Mouse (Mus musculus): ENCODE data around the gene Dctn3. TPM values are rescaled to one million over a fixed set of nuclear protein-coding genes. Genes with fewer than 3 reads are reported as not detected.
"Not testable (repeated sequence)": the region's sequence is repeated elsewhere in the genome, so short reads cannot be mapped to it uniquely, and the experiment has no call there.

Dctn3 gene
- polyA plus RNA-seq, 1 experiment from 2014 or later, result 34.4 TPM

DNA sequence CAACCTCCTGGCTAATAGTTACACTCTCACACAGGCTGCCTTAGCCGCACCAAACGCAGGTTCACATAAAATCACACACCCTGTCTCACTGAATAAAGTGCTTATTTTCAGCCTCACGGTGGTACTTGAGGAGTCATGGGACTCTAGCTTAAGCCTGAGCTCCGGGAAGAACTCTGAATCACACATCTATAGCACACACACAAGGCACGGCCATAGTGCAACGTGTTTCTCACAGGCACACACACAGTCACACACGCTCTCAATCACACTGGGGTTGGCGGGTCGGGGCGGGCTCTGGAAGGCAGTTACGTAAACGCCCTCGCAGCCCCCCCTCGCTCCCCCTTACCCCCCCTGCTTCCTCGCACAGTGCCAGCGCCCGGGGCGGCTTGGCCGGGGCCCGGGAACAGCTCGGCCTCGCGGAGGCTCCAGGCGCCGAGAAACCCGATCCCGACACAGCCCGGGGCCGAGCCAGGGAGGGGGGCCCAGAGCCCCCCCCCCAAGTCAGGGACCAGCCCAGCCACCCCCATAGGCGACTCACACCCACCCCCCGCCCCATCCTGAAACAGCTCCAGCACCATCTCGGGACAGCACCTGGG lies 24.5 kb downstream of the Dctn3 start:
- not testable (repeated sequence) for H3K4me3 ChIP-seq (ENCODE audit: inconsistent target); H3K79me2 ChIP-seq (ENCODE audit: inconsistent target); H3K27ac ChIP-seq; H3K36me3 ChIP-seq (ENCODE audit: inconsistent target)
- WGBS (ENCODE audit: missing documents), result no CpG with 5 or more reads among the region's 32 CpGs

DNA sequence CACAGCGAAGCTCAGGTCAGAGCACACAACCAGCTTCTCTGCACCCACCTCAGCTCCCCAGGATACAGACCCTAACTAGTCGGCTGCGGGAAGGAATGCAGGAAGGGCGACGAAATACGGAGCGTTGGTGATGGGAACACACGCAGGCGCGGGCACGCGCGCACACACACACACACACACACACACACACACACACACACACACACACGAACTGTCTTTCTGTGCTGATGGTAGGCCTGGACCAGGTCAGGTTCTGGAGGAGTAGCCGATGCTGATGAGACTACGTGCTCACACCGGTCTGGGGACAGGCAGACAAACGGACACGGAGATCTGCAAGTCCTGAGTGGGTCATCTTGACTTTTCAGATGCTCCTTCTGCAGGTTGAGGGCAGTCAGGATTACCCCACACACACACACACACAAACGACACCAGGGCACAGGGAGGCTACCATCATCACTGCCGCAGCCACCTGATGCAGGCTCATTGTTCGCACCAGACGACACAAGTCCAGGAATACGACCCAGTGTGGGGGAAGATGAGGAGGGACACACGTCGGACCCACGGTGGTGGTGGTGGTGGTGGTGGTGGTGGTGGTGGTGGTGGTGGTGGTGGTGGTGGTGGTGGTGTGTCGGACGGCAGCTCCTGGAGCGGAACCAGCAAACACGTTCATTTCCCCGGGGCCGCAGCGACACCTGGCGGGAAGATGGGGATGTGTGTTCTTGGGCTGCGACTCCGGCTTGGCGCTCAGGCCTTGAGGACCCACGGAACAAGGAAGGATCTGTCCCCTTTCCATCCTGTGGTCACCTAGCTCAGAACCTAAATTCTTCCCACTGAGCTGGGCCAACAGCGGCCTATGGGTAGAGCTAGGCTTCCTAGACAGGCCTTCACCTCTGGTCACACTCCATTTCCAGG lies 25.8 kb downstream of the Dctn3 start, which contains the start of gene Cntfr:
TSS of gene Cntfr (minus strand) at position 160 of the 912 bp plus-strand sequence.
- 8% methylated on average over 5 of the region's 40 CpGs for whole genome bisulfite sequencing (ENCODE audit: missing documents)
- not testable (repeated sequence) for H3K36me3 ChIP-seq (ENCODE audit: inconsistent target); H3K4me3 ChIP-seq (ENCODE audit: inconsistent target); H3K27ac ChIP-seq; H3K79me2 ChIP-seq (ENCODE audit: inconsistent target)

DNA sequence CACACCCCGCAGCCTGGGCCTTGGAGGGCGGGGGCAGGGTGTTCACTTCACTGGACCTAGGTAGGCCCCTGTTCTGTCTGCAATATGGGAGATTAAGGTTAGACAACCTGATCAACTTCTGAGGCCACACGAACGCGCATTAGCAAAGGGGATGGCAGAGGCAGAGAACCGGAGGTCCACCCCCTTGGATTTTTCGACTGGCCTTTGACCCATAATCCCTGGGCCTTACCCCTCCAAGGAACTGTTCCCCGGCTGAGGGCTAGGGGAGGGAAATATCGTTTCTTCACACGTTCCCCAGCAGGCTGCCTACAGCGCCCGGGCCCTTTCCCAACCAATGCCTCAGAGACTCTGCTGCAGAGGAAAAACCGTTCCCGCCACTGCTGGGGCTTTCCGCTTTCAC lies 26.5 kb downstream of the Dctn3 start:
- not testable (repeated sequence) for H3K4me3 ChIP-seq (ENCODE audit: inconsistent target); H3K27ac ChIP-seq; H3K36me3 ChIP-seq (ENCODE audit: inconsistent target); H3K79me2 ChIP-seq (ENCODE audit: inconsistent target)
- WGBS (ENCODE audit: missing documents), result 1% methylated on average over 8 of the region's 15 CpGs

DNA sequence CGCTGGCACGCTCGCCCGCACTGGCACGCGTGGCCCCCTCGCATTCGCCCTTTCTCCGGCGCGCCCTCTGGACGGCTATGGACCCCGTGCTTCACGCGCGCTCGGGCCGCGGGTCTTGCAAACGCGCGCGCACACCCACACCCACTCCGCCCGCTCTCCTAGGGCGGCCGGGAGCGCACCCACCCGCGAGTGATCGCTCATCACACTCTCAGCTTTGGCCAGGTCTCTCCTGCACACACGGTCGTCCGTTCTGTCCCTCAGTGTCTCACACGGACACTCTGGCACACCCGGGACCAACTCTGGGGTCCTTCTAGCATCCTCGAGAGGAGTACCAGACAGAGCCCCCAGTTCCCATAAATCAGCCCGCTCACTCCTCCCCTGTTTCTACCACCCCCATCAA lies 27.2 kb downstream of the Dctn3 start:
- not testable (repeated sequence) for H3K27ac ChIP-seq; H3K4me3 ChIP-seq (ENCODE audit: inconsistent target); H3K36me3 ChIP-seq (ENCODE audit: inconsistent target); H3K79me2 ChIP-seq (ENCODE audit: inconsistent target)
- WGBS (ENCODE audit: missing documents), result 9% methylated on average over 9 of the region's 38 CpGs

DNA sequence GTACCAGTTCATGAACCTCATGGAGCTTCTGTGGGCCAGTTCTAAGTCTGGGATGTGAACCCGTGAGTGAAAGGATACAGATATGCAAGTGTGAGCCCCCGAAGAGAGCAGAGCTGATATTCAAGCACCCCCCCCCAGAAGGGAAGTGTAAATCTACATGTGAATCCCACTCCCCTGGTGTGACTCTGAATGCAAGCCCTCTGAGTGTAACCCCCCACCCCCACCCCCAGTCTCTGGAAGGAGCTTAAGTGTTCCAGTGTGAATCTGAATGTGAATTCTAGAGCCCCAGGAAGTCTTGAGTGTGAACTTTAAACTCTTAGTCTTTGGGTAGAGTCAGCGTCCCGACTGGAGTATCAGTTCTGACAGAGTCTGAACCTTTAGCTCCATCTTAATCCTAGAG lies 29.5 kb downstream of the Dctn3 start:
- not testable (repeated sequence) for H3K27ac ChIP-seq; H3K79me2 ChIP-seq (ENCODE audit: inconsistent target); H3K36me3 ChIP-seq (ENCODE audit: inconsistent target); H3K4me3 ChIP-seq (ENCODE audit: inconsistent target)
- 18% methylated on average over 4 of the region's 4 CpGs for WGBS (ENCODE audit: missing documents)

DNA sequence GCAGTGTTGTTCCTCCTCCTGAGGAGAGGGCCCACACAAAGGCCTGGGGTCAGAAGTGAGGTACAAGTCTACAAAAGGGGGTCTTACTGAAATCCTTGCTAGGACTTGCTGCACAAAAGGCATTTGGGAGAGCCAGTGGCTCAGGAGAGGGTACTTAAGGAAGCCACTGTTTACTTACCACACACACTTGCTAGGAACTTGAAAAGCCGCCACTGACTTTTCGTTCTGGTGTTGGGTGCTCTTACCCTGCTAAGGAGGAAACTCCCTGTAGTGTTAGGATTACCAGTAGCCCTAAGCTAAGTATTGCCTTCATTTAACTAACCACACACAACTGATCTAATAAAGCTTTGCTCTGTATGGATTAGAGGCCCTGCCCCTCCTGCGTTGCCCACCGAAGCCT lies 33.0 kb downstream of the Dctn3 start:
- not testable (repeated sequence) for H3K36me3 ChIP-seq (ENCODE audit: inconsistent target); H3K27ac ChIP-seq; H3K79me2 ChIP-seq (ENCODE audit: inconsistent target); H3K4me3 ChIP-seq (ENCODE audit: inconsistent target)
- no CpG with 5 or more reads among the region's 4 CpGs for WGBS (ENCODE audit: missing documents)

DNA sequence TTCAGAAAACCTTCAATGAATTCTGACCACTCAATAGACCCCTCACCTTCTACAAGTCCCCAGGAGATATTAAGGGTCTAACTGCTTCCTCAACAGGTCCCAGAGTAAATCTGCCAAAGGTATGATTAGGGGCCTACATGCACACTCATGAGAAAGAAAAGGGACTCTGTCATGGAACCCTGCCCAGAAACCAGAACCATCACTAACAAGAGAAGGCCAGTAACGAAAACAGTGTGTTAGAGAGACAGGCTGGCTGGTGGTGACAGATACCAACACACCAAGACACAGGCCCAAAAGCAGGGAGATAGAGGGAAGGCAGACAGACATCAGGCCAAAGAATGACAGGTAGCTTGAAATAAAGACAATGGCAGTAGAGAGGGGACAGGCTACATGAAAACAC lies 34.4 kb downstream of the Dctn3 start:
- not testable (repeated sequence) for H3K36me3 ChIP-seq (ENCODE audit: inconsistent target); H3K4me3 ChIP-seq (ENCODE audit: inconsistent target); H3K79me2 ChIP-seq (ENCODE audit: inconsistent target); H3K27ac ChIP-seq
- WGBS (ENCODE audit: missing documents), result 100% methylated on average over 1 of the region's 1 CpGs

DNA sequence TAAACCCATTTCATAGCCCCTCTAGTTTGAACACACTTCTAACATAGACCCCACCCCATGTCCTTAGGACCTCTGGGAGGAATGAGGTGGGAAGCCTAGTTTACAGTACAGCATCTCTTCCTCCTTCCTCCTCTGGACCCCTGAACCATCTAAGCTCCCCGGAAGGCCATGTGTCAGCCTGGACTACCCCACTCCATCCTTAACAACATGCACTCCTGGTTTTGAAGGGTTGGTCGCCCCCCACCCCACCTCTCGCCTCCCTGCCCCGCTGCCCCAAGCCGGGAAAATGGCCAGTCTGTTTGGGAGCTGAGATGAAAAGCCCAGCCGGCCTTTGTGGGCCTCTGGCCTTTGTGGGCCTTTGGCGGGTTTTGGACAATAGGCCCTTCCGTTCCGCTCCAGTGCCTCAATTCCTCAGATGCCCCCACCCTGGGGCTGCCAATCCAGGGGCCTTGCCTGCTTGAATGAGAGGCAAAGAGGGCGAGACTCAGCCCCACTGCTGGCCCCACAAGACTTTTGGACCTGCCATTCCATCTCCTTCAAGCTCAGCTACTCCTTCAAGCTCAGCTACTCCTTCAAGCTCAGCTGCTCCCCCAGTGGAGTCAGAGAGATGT lies 37.0 kb downstream of the Dctn3 start:
- WGBS (ENCODE audit: missing documents), result 70% methylated on average over 6 of the region's 10 CpGs
- H3K27ac ChIP-seq; H3K79me2 ChIP-seq (ENCODE audit: inconsistent target); H3K4me3 ChIP-seq (ENCODE audit: inconsistent target); H3K36me3 ChIP-seq (ENCODE audit: inconsistent target): not testable (repeated sequence)

DNA sequence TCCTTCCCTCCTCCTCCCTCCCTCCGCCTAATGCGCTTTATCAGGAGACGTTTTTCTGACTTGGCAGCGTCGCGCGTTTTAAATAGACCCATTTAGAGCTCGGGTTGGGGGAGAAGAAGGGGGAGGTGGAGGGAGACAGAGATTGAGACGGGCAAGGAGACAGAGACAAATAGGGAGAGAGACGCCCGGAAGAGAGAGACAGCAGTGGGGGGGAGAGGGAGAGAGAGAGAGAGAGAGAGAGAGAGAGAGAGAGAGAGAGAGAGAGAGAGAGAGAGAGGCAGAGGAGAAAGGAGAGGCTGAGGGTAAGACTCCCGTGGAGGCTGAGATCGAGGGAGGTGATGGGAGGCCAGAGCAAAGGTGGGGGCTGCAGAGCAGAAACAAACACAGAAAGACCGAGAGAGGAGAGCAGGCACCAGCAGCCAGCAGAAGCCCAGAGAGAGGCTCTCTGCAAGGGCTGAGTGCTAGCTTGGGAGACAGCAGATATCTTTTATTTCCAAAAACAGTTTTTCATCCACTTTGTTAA lies 38.0 kb downstream of the Dctn3 start:
- not testable (repeated sequence) for H3K27ac ChIP-seq; H3K4me3 ChIP-seq (ENCODE audit: inconsistent target); H3K36me3 ChIP-seq (ENCODE audit: inconsistent target); H3K79me2 ChIP-seq (ENCODE audit: inconsistent target)
- WGBS (ENCODE audit: missing documents), result 0% methylated on average over 1 of the region's 14 CpGs

DNA sequence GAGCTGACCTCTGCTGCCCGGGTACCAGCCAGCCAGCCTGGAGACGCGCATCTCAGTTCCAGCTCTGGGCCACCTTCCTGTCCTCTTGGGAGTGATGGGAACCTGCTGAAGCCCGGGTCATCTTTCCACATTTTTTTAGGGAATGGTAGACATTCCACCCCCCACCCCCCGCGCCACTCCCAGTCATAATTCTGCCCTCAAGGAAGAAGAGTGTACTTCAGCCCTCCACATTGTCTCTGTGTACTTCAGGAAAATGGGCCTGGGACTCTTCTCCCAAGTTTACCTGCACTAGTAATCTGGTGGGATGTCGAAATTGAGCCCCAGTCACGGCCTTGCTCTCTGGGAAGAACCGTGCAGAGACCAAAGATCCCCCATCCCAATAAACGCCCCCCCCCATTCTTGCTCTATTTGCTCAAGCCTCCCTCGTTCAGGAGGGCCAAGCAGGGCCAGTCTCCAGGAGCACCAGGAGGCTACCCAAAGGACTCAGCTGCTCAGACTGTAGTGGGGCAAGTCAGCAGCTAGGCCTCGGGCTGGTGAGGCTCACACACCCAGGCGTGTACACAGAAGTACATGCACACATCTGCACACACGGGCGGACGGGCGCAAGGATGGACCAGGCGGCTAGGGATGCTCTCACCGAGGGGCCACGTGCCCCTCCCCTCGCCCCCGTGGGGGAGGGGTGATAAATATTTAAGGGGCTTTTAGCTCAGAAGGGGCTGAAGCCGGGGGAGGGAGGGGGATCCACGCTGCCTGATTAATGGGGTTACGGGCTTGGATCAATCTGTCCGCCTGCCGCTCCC lies 38.6 kb downstream of the Dctn3 start:
- H3K4me3 ChIP-seq (ENCODE audit: inconsistent target); H3K79me2 ChIP-seq (ENCODE audit: inconsistent target); H3K36me3 ChIP-seq (ENCODE audit: inconsistent target); H3K27ac ChIP-seq: not testable (repeated sequence)
- WGBS (ENCODE audit: missing documents), result 6% methylated on average over 8 of the region's 27 CpGs

DNA sequence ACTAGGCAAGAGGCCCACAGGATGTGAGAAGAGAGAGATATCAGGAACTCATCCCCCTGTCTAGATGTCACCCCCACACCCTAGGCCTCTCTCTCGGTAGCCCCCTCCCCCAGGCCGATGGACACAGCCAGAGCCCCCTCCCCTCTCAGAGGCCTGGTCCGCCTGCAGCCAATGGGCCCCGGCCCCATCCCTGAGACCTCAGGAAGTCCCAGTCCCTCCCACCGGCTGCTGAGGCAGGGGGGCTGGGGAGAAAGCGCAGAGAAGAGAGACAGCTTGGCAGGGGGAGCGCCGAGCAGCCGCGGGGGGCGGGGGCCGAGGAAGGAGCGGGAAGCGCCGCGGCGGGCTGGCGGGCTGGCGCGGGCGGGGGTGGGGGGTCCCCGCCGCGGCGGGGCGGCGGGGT lies 39.7 kb downstream of the Dctn3 start:
- H3K27ac ChIP-seq; H3K4me3 ChIP-seq (ENCODE audit: inconsistent target); H3K36me3 ChIP-seq (ENCODE audit: inconsistent target); H3K79me2 ChIP-seq (ENCODE audit: inconsistent target): not testable (repeated sequence)
- 20% methylated on average over 1 of the region's 27 CpGs for WGBS (ENCODE audit: missing documents)

DNA sequence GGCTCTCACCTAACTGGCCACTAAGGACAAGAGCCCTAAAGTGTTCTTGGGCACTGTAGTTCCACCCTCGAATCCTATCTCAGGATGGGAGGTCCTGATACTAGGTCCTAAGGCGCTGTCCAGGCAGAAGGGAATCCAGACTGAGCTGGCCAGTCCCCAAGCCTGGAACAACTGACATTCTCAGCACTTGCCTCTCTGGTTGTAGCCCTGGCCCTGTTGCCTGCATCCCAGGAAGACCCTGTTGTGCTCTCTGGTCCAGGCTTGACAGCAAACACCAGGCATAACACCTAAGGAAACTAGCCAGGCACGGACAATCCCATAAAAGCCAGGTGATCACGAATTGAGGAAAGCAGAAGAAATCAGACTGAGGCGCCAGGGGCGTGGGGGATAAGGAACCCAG lies 40.2 kb downstream of the Dctn3 start:
- WGBS (ENCODE audit: missing documents), result 30% methylated on average over 6 of the region's 6 CpGs
- H3K4me3 ChIP-seq (ENCODE audit: inconsistent target), result no peak overlapping the region
- H3K36me3 ChIP-seq (ENCODE audit: inconsistent target), result no peaks in the 10 kb centered on the region
- no peak overlapping the region for H3K27ac ChIP-seq
- H3K79me2 ChIP-seq (ENCODE audit: inconsistent target), result no peaks in the 10 kb centered on the region

DNA sequence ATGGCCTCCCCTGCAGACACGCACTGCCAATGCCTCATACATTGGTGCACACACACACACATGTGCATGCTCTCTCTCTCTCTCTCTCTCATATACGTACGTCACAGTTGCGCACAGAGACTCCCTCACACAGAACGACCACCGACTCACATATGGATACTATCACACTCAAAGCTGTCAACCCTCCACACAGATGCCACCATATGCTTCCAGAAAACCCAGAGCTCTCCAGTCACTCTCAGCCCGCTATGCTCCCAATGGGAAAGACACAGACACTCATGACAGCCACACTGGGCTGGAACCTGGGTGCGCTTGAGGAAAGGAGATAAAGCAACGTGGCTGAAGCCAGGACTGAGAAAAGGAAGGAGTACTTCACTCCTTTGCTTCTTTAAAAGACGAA lies 41.0 kb downstream of the Dctn3 start:
- H3K4me3 ChIP-seq (ENCODE audit: inconsistent target), result no peak overlapping the region
- H3K27ac ChIP-seq, result no peak overlapping the region
- no peaks in the 10 kb centered on the region for H3K79me2 ChIP-seq (ENCODE audit: inconsistent target)
- H3K36me3 ChIP-seq (ENCODE audit: inconsistent target), result no peaks in the 10 kb centered on the region
- WGBS (ENCODE audit: missing documents), result 71% methylated on average over 10 of the region's 10 CpGs

DNA sequence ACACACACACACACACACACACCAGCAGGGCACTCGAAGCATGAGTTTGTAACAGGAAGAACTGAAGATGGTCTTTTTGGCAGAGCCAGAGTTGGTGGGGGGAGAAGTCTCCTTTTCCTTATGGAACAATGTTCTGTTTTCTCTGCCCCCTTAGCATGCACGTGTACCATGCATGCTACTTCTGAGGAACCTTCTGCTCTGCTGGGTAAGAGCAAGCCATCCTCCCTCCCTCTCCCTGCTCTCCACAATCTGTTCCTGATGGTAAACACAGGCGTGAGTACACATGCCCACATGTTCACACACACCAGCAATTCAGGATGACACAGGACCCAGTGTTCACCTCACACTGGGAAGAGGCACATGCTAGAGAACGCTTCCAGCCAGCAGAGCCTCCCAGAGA lies 41.8 kb downstream of the Dctn3 start:
- H3K36me3 ChIP-seq (ENCODE audit: inconsistent target), result no peaks in the 10 kb centered on the region
- no peak overlapping the region for H3K27ac ChIP-seq
- 58% methylated on average over 2 of the region's 4 CpGs for WGBS (ENCODE audit: missing documents)
- no peaks in the 10 kb centered on the region for H3K79me2 ChIP-seq (ENCODE audit: inconsistent target)
- H3K4me3 ChIP-seq (ENCODE audit: inconsistent target), result no peak overlapping the region
